Mouse (Mus musculus) intestine, embryonic 15.5 days (tissue): ENCODE measurements around the gene Olfr64. TPM values are rescaled to one million over a fixed set of nuclear protein-coding genes. Genes with fewer than 3 reads are reported as not detected.

Experiments
- ATAC-seq: fragments of 200-750 bp; cut with Nextera tagmentation; 2 replicates; pipeline ENCODE4 v1.8.0; 2017; ENCODE audit warnings: moderate TSS enrichment, moderate library complexity
- H3K27ac ChIP-seq: fragments of 300-500 bp; sonication (generic); 2 replicates; pipeline ENCODE4 v1.5.1; 2015; ENCODE audit warnings: mild to moderate bottlenecking, inconsistent platforms
- H3K27me3 ChIP-seq: fragments of 300-500 bp; sonication (generic); replicated peaks from 2 replicates; pipeline ENCODE4 v1.6.1; 2015; ENCODE audit warnings: inconsistent platforms
- H3K36me3 ChIP-seq: fragments of 300-500 bp; sonication (generic); 2 replicates; pipeline ENCODE4 v1.6.1; 2015; ENCODE audit warnings: inconsistent platforms
- H3K4me1 ChIP-seq: fragments of 300-500 bp; sonication (generic); replicated peaks from 2 replicates; pipeline ENCODE4 v1.6.1; 2015; ENCODE audit warnings: inconsistent platforms
- H3K4me2 ChIP-seq: fragments of 300-500 bp; sonication (generic); replicated peaks from 2 replicates; pipeline ENCODE4 v1.6.1; 2015; ENCODE audit warnings: mild to moderate bottlenecking, inconsistent platforms
- H3K4me3 ChIP-seq: fragments of 300-500 bp; sonication (generic); replicated peaks from 2 replicates; pipeline ENCODE4 v1.5.1; 2015; ENCODE audit warnings: inconsistent platforms
- H3K9ac ChIP-seq: fragments of 300-500 bp; sonication (generic); 2 replicates; pipeline ENCODE4 v1.6.1; 2015; ENCODE audit warnings: inconsistent platforms
- H3K9me3 ChIP-seq: fragments of 300-500 bp; sonication (generic); 2 replicates; pipeline ENCODE4 v1.6.1; 2016; ENCODE audit warnings: inconsistent platforms
- WGBS: fragments of 180-500 bp; shearing (Covaris S2); methylation state at CpG from one replicate; pipeline ENCODE4 v1.1.7; 2015; 5-methylcytosine and 5-hydroxymethylcytosine counted together
- polyA plus RNA-seq: library from polyadenylated mRNA; unstranded; fragments of >200 nt; fragmentation: Nextera tagmentation; extraction: Ambion mirVana; gene quantifications from 2 replicates; pipeline ENCODE4 v1.2.1, GENCODE M21; 2015

The Olfr64 gene
- polyA plus RNA-seq, 1 experiment from 2014 or later: not detected

- no peaks in the 10 kb centered on the region for H3K4me1 ChIP-seq
- H3K36me3 ChIP-seq: no peaks in the 10 kb centered on the region
- H3K9ac ChIP-seq: no peak overlapping the region
- H3K9me3 ChIP-seq: no peaks in the 10 kb centered on the region
- no peak overlapping the region for H3K4me2 ChIP-seq
- H3K4me3 ChIP-seq: no peak overlapping the region
- H3K27ac ChIP-seq: no peak overlapping the region
- H3K27me3 ChIP-seq: no peaks in the 10 kb centered on the region
- peak; percentile 90 for ATAC-seq
Measured at GRCm38 (mm10) chr7:103865716-103866115, 28.6 kb downstream of the Olfr64 start.

GRCm38 (mm10) chr7:103861531-103861930 lies 32.8 kb downstream of the Olfr64 start:
- H3K9ac ChIP-seq: no peak overlapping the region
- no peaks in the 10 kb centered on the region for H3K36me3 ChIP-seq
- no peaks in the 10 kb centered on the region for H3K4me1 ChIP-seq
- H3K4me2 ChIP-seq: no peak overlapping the region
- H3K27ac ChIP-seq: no peak overlapping the region
- WGBS: 78% methylated on average over 3 of the region's 3 CpGs
- ATAC-seq: no peak
- H3K27me3 ChIP-seq: no peaks in the 10 kb centered on the region
- H3K9me3 ChIP-seq: no peaks in the 10 kb centered on the region
- H3K4me3 ChIP-seq: no peak overlapping the region

- H3K27ac ChIP-seq: no peak overlapping the region
- H3K4me2 ChIP-seq: no peak overlapping the region
- H3K4me1 ChIP-seq: no peaks in the 10 kb centered on the region
- no peaks in the 10 kb centered on the region for H3K9me3 ChIP-seq
- no peak overlapping the region for H3K9ac ChIP-seq
- 43% methylated on average over 1 of the region's 1 CpGs for WGBS
- no peaks in the 10 kb centered on the region for H3K36me3 ChIP-seq
- H3K4me3 ChIP-seq: no peak overlapping the region
- ATAC-seq: peak; percentile 91
- H3K27me3 ChIP-seq: no peaks in the 10 kb centered on the region
Measured at GRCm38 (mm10) chr7:103860855-103861254, 33.4 kb downstream of the Olfr64 start.

- Histone ChIP-seq H3K4me2 (no peak overlapping the region), H3K9me3 (no peaks in the 10 kb centered on the region), H3K27ac (no peak overlapping the region), H3K27me3 (no peaks in the 10 kb centered on the region), H3K9ac (no peak overlapping the region), H3K4me1 (no peaks in the 10 kb centered on the region), H3K4me3 (no peak overlapping the region), H3K36me3 (no peaks in the 10 kb centered on the region)
- ATAC-seq: peak; percentile 86; the same call in 1 of the 2 replicates
- WGBS: 62% methylated on average over 2 of the region's 2 CpGs
Measured at GRCm38 (mm10) chr7:103859076-103859475, 35.2 kb downstream of the Olfr64 start.

GRCm38 (mm10) chr7:103854669-103855068 lies 39.6 kb downstream of the Olfr64 start:
- H3K27ac ChIP-seq: no peak overlapping the region
- no peaks in the 10 kb centered on the region for H3K4me1 ChIP-seq
- no peak overlapping the region for H3K4me2 ChIP-seq
- H3K27me3 ChIP-seq: no peaks in the 10 kb centered on the region
- H3K36me3 ChIP-seq: no peaks in the 10 kb centered on the region
- 64% methylated on average over 1 of the region's 1 CpGs for WGBS
- H3K9ac ChIP-seq: no peak overlapping the region
- ATAC-seq: no peak
- no peak overlapping the region for H3K4me3 ChIP-seq
- no peaks in the 10 kb centered on the region for H3K9me3 ChIP-seq

GRCm38 (mm10) chr7:103853090-103853489 lies 41.2 kb downstream of the Olfr64 start, which contains the start of gene Hbb-y:
TSS of gene Hbb-y (minus strand) at chr7:103853216.
- no peaks in the 10 kb centered on the region for H3K36me3 ChIP-seq
- no peak within 1 kb of the TSS for H3K27ac ChIP-seq
- H3K9me3 ChIP-seq: no peaks in the 10 kb centered on the region
- no peak within 1 kb of the TSS for H3K4me3 ChIP-seq
- WGBS: 69% methylated on average over 2 of the region's 2 CpGs
- H3K4me1 ChIP-seq: no peaks in the 10 kb centered on the region
- H3K9ac ChIP-seq: no peak within 1 kb of the TSS
- no peak within 1 kb of the TSS for H3K4me2 ChIP-seq
- H3K27me3 ChIP-seq: no peaks in the 10 kb centered on the region
- ATAC-seq: no peak

GRCm38 (mm10) chr7:103844525-103845325 lies 49.6 kb downstream of the Olfr64 start:
- Histone ChIP-seq H3K9ac (no peak overlapping the region), H3K27me3 (no peaks in the 10 kb centered on the region), H3K36me3 (no peaks in the 10 kb centered on the region), H3K9me3 (no peaks in the 10 kb centered on the region), H3K4me3 (no peak overlapping the region), H3K4me2 (no peak overlapping the region), H3K4me1 (no peaks in the 10 kb centered on the region), H3K27ac (no peak overlapping the region)
- WGBS: 39% methylated on average over 1 of the region's 2 CpGs
- ATAC-seq: no peak

GRCm38 (mm10) chr7:103843034-103843433 lies 51.3 kb downstream of the Olfr64 start, which contains the start of gene Hbb-bh1:
TSS of gene Hbb-bh1 (minus strand) at chr7:103843164.
- Histone ChIP-seq H3K36me3 (no peaks in the 10 kb centered on the region), H3K4me1 (no peaks in the 10 kb centered on the region), H3K9ac (no peak within 1 kb of the TSS), H3K4me3 (no peak within 1 kb of the TSS), H3K27me3 (no peaks in the 10 kb centered on the region), H3K9me3 (no peaks in the 10 kb centered on the region), H3K27ac (no peak within 1 kb of the TSS), H3K4me2 (no peak within 1 kb of the TSS)
- WGBS: 83% methylated on average over 2 of the region's 2 CpGs
- no peak for ATAC-seq

- Histone ChIP-seq H3K4me2 (no peak within 1 kb of the TSS), H3K36me3 (no peaks in the 10 kb centered on the region), H3K4me3 (no peak within 1 kb of the TSS), H3K27me3 (no peaks in the 10 kb centered on the region), H3K9me3 (no peaks in the 10 kb centered on the region), H3K27ac (no peak within 1 kb of the TSS), H3K4me1 (no peaks in the 10 kb centered on the region), H3K9ac (no peak within 1 kb of the TSS)
- ATAC-seq: no peak
- 72% methylated on average over 3 of the region's 3 CpGs for WGBS
Measured at GRCm38 (mm10) chr7:103840268-103840667, 54.0 kb downstream of the Olfr64 start, which contains the start of gene Hbb-bh2. TSS of gene Hbb-bh2 (minus strand) at chr7:103840520.

Other genes with a start within 250 kb of the Olfr64 start
- not detected in 2 replicates for gene Olfr623, start 230.8 kb downstream of the Olfr64 start, polyA plus RNA-seq
- gene Olfr624, start 223.3 kb downstream of the Olfr64 start, polyA plus RNA-seq: 0.03 TPM in 1 of 2 replicates, not detected in the other
- gene Olfr625-ps1, start 211.8 kb downstream of the Olfr64 start, polyA plus RNA-seq: not detected in 2 replicates
- not detected in 2 replicates for gene Olfr243, start 179.8 kb downstream of the Olfr64 start, polyA plus RNA-seq
- not detected in 2 replicates for gene Olfr628, start 164.1 kb downstream of the Olfr64 start, polyA plus RNA-seq
- gene Olfr629, start 149.5 kb downstream of the Olfr64 start, polyA plus RNA-seq: not detected in 2 replicates
- not detected in 2 replicates for gene Olfr630, start 137.2 kb downstream of the Olfr64 start, polyA plus RNA-seq
- not detected in 2 replicates for gene Olfr69, start 122.9 kb downstream of the Olfr64 start, polyA plus RNA-seq
- gene Olfr68, start 114.8 kb downstream of the Olfr64 start, polyA plus RNA-seq: not detected in 2 replicates
- not detected in 2 replicates for gene Olfr67, start 102.7 kb downstream of the Olfr64 start, polyA plus RNA-seq
- gene Hbb-bt, start 80.5 kb downstream of the Olfr64 start, polyA plus RNA-seq: 2,721 and 2,775 TPM in 2 replicates
- gene Hbb-bs, start 66.4 kb downstream of the Olfr64 start, polyA plus RNA-seq: 7,434 and 7,479 TPM in 2 replicates
- gene Hbb-bh2, start 54.0 kb downstream of the Olfr64 start, polyA plus RNA-seq: not detected in 2 replicates
- gene Hbb-bh1, start 51.3 kb downstream of the Olfr64 start, polyA plus RNA-seq: 2.0 and 2.2 TPM in 2 replicates
- 165 and 266 TPM in 2 replicates for gene Hbb-y, start 41.3 kb downstream of the Olfr64 start, polyA plus RNA-seq
- not detected in 2 replicates for gene Olfr66, start 8.2 kb downstream of the Olfr64 start, polyA plus RNA-seq
- not detected in 2 replicates for gene Olfr65, start 9.0 kb upstream of the Olfr64 start, polyA plus RNA-seq
- gene Olfr631, start 34.3 kb upstream of the Olfr64 start, polyA plus RNA-seq: not detected in 2 replicates
- gene Olfr632, start 39.9 kb upstream of the Olfr64 start, polyA plus RNA-seq: not detected in 2 replicates
- gene Olfr633, start 50.0 kb upstream of the Olfr64 start, polyA plus RNA-seq: not detected in 2 replicates
- gene Olfr635, start 76.7 kb upstream of the Olfr64 start, polyA plus RNA-seq: 0.01 TPM in 1 of 2 replicates, not detected in the other
- gene Olfr638, start 104.3 kb upstream of the Olfr64 start, polyA plus RNA-seq: not detected in 2 replicates
- not detected in 2 replicates for gene Olfr639, start 122.8 kb upstream of the Olfr64 start, polyA plus RNA-seq
- gene Olfr640, start 131.1 kb upstream of the Olfr64 start, polyA plus RNA-seq: not detected in 2 replicates
- not detected in 2 replicates for gene Olfr641, start 141.0 kb upstream of the Olfr64 start, polyA plus RNA-seq
- not detected in 2 replicates for gene Olfr642, start 158.2 kb upstream of the Olfr64 start, polyA plus RNA-seq
- not detected in 2 replicates for gene 4930516K23Rik, start 167.0 kb upstream of the Olfr64 start, polyA plus RNA-seq
- gene Olfr644, start 177.4 kb upstream of the Olfr64 start, polyA plus RNA-seq: not detected in 2 replicates
- not detected in 2 replicates for gene Olfr645, start 191.0 kb upstream of the Olfr64 start, polyA plus RNA-seq
- not detected in 2 replicates for gene Olfr646, start 210.4 kb upstream of the Olfr64 start, polyA plus RNA-seq
- gene Ubqln5, start 235.3 kb upstream of the Olfr64 start, polyA plus RNA-seq: not detected in 2 replicates
- not detected in 2 replicates for gene Olfr643, start 242.9 kb upstream of the Olfr64 start, polyA plus RNA-seq
- not detected in 2 replicates for gene Ubqln3, start 248.8 kb upstream of the Olfr64 start, polyA plus RNA-seq